Mouse (Mus musculus) kidney, postnatal 0 days (tissue): ENCODE measurements at regions not wholly inside any gene's neighbourhood (a gene's known extent, or its start where the extent isn't known, plus 50 kb on each side); places are given as distances from the start of the nearest gene placed in this dataset.

Experiments
- ATAC-seq: fragments of 200-750 bp; cut with Nextera tagmentation; replicated peaks from 2 replicates; pipeline ENCODE4 v1.8.0; 2017; ENCODE audit warnings: low read depth, moderate number of reproducible peaks, moderate TSS enrichment, moderate library complexity; ENCODE audit not compliant: low FRiP score
- DNase-seq: peaks from one replicate; pipeline ENCODE4 v3.0.0-alpha.2; 2016; ENCODE audit warnings: low spot score
- H3K27ac ChIP-seq: fragments of 300-500 bp; sonication (generic); 2 replicates; pipeline ENCODE4 v1.5.1; 2014; ENCODE audit warnings: mild to moderate bottlenecking
- H3K27me3 ChIP-seq: fragments of 300-500 bp; sonication (generic); 2 replicates; pipeline ENCODE4 v1.6.1; 2014; ENCODE audit warnings: low read length, mixed read lengths; ENCODE audit not compliant: insufficient read depth
- H3K36me3 ChIP-seq: fragments of 300-500 bp; sonication (generic); 2 replicates; pipeline ENCODE4 v1.6.1; 2014; ENCODE audit warnings: low read length, mixed read lengths; ENCODE audit not compliant: insufficient read depth
- H3K4me1 ChIP-seq: fragments of 300-500 bp; sonication (generic); replicated peaks from 2 replicates; pipeline ENCODE4 v1.6.1; 2014; ENCODE audit warnings: antibody characterized with exemption, low read length, mixed read lengths; ENCODE audit not compliant: insufficient read depth
- H3K4me2 ChIP-seq: fragments of 300-500 bp; sonication (generic); 2 replicates; pipeline ENCODE4 v1.6.1; 2014; ENCODE audit warnings: mild to moderate bottlenecking, low read length, moderate library complexity, mixed read lengths
- H3K4me3 ChIP-seq: fragments of 300-500 bp; sonication (generic); replicated peaks from 2 replicates; pipeline ENCODE4 v1.5.1; 2014; ENCODE audit warnings: low read depth, low read length
- H3K9ac ChIP-seq: fragments of 300-500 bp; sonication (generic); 2 replicates; pipeline ENCODE4 v1.6.1; 2014; ENCODE audit warnings: low read depth, low read length
- H3K9me3 ChIP-seq: fragments of 300-500 bp; sonication (generic); replicated peaks from 2 replicates; pipeline ENCODE4 v1.6.1; 2016; ENCODE audit warnings: low read length, inconsistent platforms, mixed read lengths
- CTCF ChIP-seq: IDR thresholded peaks from 2 replicates; pipeline ENCODE4 v1.5.1; 2016; ENCODE audit warnings: antibody characterized with exemption, low read depth, mild to moderate bottlenecking, moderate library complexity
- WGBS: fragments of 180-500 bp; shearing (Covaris S2); extraction: QIAGEN DNeasy Blood & Tissue Kit; methylation state at CpG from one replicate; pipeline ENCODE4 v1.1.7; 2014; 5-methylcytosine and 5-hydroxymethylcytosine counted together

- ATAC-seq: no peak
- Histone ChIP-seq H3K27ac (no peak overlapping the region), H3K27me3 (no peaks in the 10 kb centered on the region), H3K36me3 (no peaks in the 10 kb centered on the region), H3K4me2 (no peak overlapping the region), H3K9me3 (no peaks in the 10 kb centered on the region), H3K4me1 (no peaks in the 10 kb centered on the region), H3K9ac (no peak overlapping the region), H3K4me3 (no peak overlapping the region)
- WGBS: 57% methylated on average over 7 of the region's 7 CpGs
- TF ChIP-seq CTCF: no peak
- no peak for DNase-seq
Observed at GRCm38 (mm10) chr8:8562268-8562667, 98.8 kb downstream of the Efnb2 start.

GRCm38 (mm10) chr8:8558050-8558449, 103.0 kb downstream of the Efnb2 start:
- Histone ChIP-seq H3K9me3 (no peaks in the 10 kb centered on the region), H3K9ac (no peak overlapping the region), H3K36me3 (no peaks in the 10 kb centered on the region), H3K4me3 (no peak overlapping the region), H3K4me2 (no peak overlapping the region), H3K27ac (no peak overlapping the region), H3K27me3 (no peaks in the 10 kb centered on the region), H3K4me1 (no peaks in the 10 kb centered on the region)
- DNase-seq (no peak), ATAC-seq (no peak)
- no peak for TF ChIP-seq CTCF
- WGBS: 79% methylated on average over 7 of the region's 7 CpGs

GRCm38 (mm10) chr8:8556152-8556551, 104.9 kb downstream of the Efnb2 start:
- WGBS: 28% methylated on average over 10 of the region's 10 CpGs
- Histone ChIP-seq H3K36me3 (no peaks in the 10 kb centered on the region), H3K4me3 (no peak overlapping the region), H3K9ac (no peak overlapping the region), H3K4me2 (no peak overlapping the region), H3K9me3 (no peaks in the 10 kb centered on the region), H3K27ac (no peak overlapping the region), H3K4me1 (no peaks in the 10 kb centered on the region), H3K27me3 (no peaks in the 10 kb centered on the region)
- ATAC-seq: peak; percentile 71
- peak; percentile 92 for DNase-seq
- no peak for TF ChIP-seq CTCF

GRCm38 (mm10) chr8:8554691-8555090, 106.4 kb downstream of the Efnb2 start:
- H3K27me3 ChIP-seq: no peaks in the 10 kb centered on the region
- no peak overlapping the region for H3K9ac ChIP-seq
- H3K4me2 ChIP-seq: no peak overlapping the region
- DNase-seq: no peak
- H3K27ac ChIP-seq: no peak overlapping the region
- H3K9me3 ChIP-seq: no peaks in the 10 kb centered on the region
- no peak for ATAC-seq
- H3K4me3 ChIP-seq: no peak overlapping the region
- WGBS: 88% methylated on average over 5 of the region's 5 CpGs
- no peak for TF ChIP-seq CTCF
- no peaks in the 10 kb centered on the region for H3K4me1 ChIP-seq
- no peaks in the 10 kb centered on the region for H3K36me3 ChIP-seq

- Histone ChIP-seq H3K9me3 (no peaks in the 10 kb centered on the region), H3K27ac (no peak overlapping the region), H3K9ac (no peak overlapping the region), H3K4me3 (no peak overlapping the region), H3K4me1 (no peaks in the 10 kb centered on the region), H3K4me2 (no peak overlapping the region), H3K27me3 (no peaks in the 10 kb centered on the region), H3K36me3 (no peaks in the 10 kb centered on the region)
- DNase-seq (no peak), ATAC-seq (no peak)
- TF ChIP-seq CTCF: no peak
- WGBS: 70% methylated on average over 1 of the region's 1 CpGs
Observed at GRCm38 (mm10) chr8:8552779-8553178, 108.3 kb downstream of the Efnb2 start.

- peak; percentile 56 for DNase-seq
- Histone ChIP-seq H3K27me3 (no peaks in the 10 kb centered on the region), H3K9me3 (no peaks in the 10 kb centered on the region), H3K27ac (no peak overlapping the region), H3K9ac (no peak overlapping the region), H3K36me3 (no peaks in the 10 kb centered on the region), H3K4me3 (no peak overlapping the region), H3K4me2 (no peak overlapping the region), H3K4me1 (no peaks in the 10 kb centered on the region)
- WGBS: 29% methylated on average over 5 of the region's 5 CpGs
- no peak for TF ChIP-seq CTCF
- ATAC-seq: no peak
Observed at GRCm38 (mm10) chr8:8536626-8537025, 124.4 kb downstream of the Efnb2 start.

- Histone ChIP-seq H3K9ac (no peak overlapping the region), H3K36me3 (no peaks in the 10 kb centered on the region), H3K4me1 (no peaks in the 10 kb centered on the region), H3K9me3 (no peaks in the 10 kb centered on the region), H3K4me3 (no peak overlapping the region), H3K4me2 (no peak overlapping the region), H3K27me3 (no peaks in the 10 kb centered on the region), H3K27ac (no peak overlapping the region)
- DNase-seq: no peak
- ATAC-seq: no peak
- 61% methylated on average over 6 of the region's 6 CpGs for whole genome bisulfite sequencing
- no peak for TF ChIP-seq CTCF
Observed at GRCm38 (mm10) chr8:8534787-8535186, 126.3 kb downstream of the Efnb2 start.
